Mouse (Mus musculus): ENCODE measurements around the gene Catsperz. TPM values are rescaled to one million over a fixed set of nuclear protein-coding genes. Genes with fewer than 3 reads are reported as not detected.
A peak's percentile ranks its signal among the peaks of the same experiment; 100 is the strongest.

Gene Catsperz
- total and polyA plus RNA-seq, 2 experiments from 2014 or later, result 1.1 to 3.0 TPM

GRCm38 (mm10) chr19:6955424-6955823 lies 30.2 kb upstream of the Catsperz start:
- Histone ChIP-seq H3K27me3 (ENCODE audit: insufficient read depth, low read length) (no peaks in the 10 kb centered on the region), H3K9me3 (ENCODE audit: low read length) (no peaks in the 10 kb centered on the region), H3K4me3 (ENCODE audit: low read depth, low read length) (no peak overlapping the region), H3K27ac (ENCODE audit: low read depth, low read length) (no peak overlapping the region), H3K4me2 (ENCODE audit: low read depth, low read length, poor library complexity, severe bottlenecking) (no peak overlapping the region), H3K4me1 (ENCODE audit: insufficient read depth, low read length) (0 out of 2 replicates have a peak, but pooled peaks cover 3% of the 10 kb centered on the region), H3K9ac (replicated peaks; ENCODE audit: low read length, poor library complexity, severe bottlenecking) (no peak overlapping the region), H3K36me3 (ENCODE audit: insufficient read depth, low read length) (0 out of 2 replicates have a peak, but pooled peaks cover 12% of the 10 kb centered on the region)
- DNase-seq (ENCODE audit: low spot score) (no peak), ATAC-seq (ENCODE audit: low FRiP score) (no peak)
- WGBS, result 89% methylated on average over 7 of the region's 7 CpGs
- no peak for TF ChIP-seq CTCF (IDR thresholded peaks at IDR 0.05)

GRCm38 (mm10) chr19:6954046-6954445 lies 28.9 kb upstream of the Catsperz start:
- 0 out of 2 replicates have a peak, but pooled peaks cover 3% of the 10 kb centered on the region for H3K4me1 ChIP-seq (ENCODE audit: insufficient read depth, low read length)
- ATAC-seq (ENCODE audit: low FRiP score) (no peak), DNase-seq (ENCODE audit: low spot score) (no peak)
- H3K36me3 ChIP-seq (ENCODE audit: insufficient read depth, low read length), result 0 out of 2 replicates have a peak, but pooled peaks cover 12% of the 10 kb centered on the region
- no peak overlapping the region for H3K4me3 ChIP-seq (ENCODE audit: low read depth, low read length)
- 57% methylated on average over 9 of the region's 9 CpGs for WGBS
- no peak overlapping the region for H3K9ac ChIP-seq (replicated peaks; ENCODE audit: low read length, poor library complexity, severe bottlenecking)
- no peaks in the 10 kb centered on the region for H3K27me3 ChIP-seq (ENCODE audit: insufficient read depth, low read length)
- TF ChIP-seq CTCF (IDR thresholded peaks at IDR 0.05), result peak; percentile 40; the same call in 1 of the 2 replicates
- no peaks in the 10 kb centered on the region for H3K9me3 ChIP-seq (ENCODE audit: low read length)
- H3K4me2 ChIP-seq (ENCODE audit: low read depth, low read length, poor library complexity, severe bottlenecking), result no peak overlapping the region
- no peak overlapping the region for H3K27ac ChIP-seq (ENCODE audit: low read depth, low read length)

GRCm38 (mm10) chr19:6952712-6953037 lies 27.5 kb upstream of the Catsperz start:
- no peak for DNase-seq (ENCODE audit: low spot score)
- Histone ChIP-seq H3K4me3 (ENCODE audit: low read depth, low read length) (peak overlapping the region; percentile 59), H3K36me3 (ENCODE audit: insufficient read depth, low read length) (peaks cover 13% of the 10 kb centered on the region; the same call in 1 of the 2 replicates), H3K4me2 (ENCODE audit: low read depth, low read length, poor library complexity, severe bottlenecking) (peak overlapping the region; percentile 76), H3K27ac (ENCODE audit: low read depth, low read length) (peak overlapping the region; percentile 85; the same call in 1 of the 2 replicates), H3K4me1 (ENCODE audit: insufficient read depth, low read length) (0 out of 2 replicates have a peak, but pooled peaks cover 3% of the 10 kb centered on the region), H3K9me3 (ENCODE audit: low read length) (no peaks in the 10 kb centered on the region), H3K27me3 (ENCODE audit: insufficient read depth, low read length) (no peaks in the 10 kb centered on the region), H3K9ac (replicated peaks; ENCODE audit: low read length, poor library complexity, severe bottlenecking) (no peak overlapping the region)
- TF ChIP-seq CTCF (IDR thresholded peaks at IDR 0.05), result no peak
- ATAC-seq (ENCODE audit: low FRiP score), result no peak
- 29% methylated on average over 3 of the region's 3 CpGs for WGBS

GRCm38 (mm10) chr19:6951994-6952711 lies 27.0 kb upstream of the Catsperz start:
- ATAC-seq (ENCODE audit: low FRiP score), result peak; percentile 53
- WGBS, result 3% methylated on average over 30 of the region's 31 CpGs
- peak overlapping the region; percentile 76 for H3K4me2 ChIP-seq (ENCODE audit: low read depth, low read length, poor library complexity, severe bottlenecking)

GRCm38 (mm10) chr19:6951381-6951968 lies 26.3 kb upstream of the Catsperz start:
- Histone ChIP-seq H3K4me1 (ENCODE audit: insufficient read depth, low read length) (0 out of 2 replicates have a peak, but pooled peaks cover 3% of the 10 kb centered on the region), H3K4me3 (ENCODE audit: low read depth, low read length) (peak overlapping the region; percentile 59), H3K9ac (replicated peaks; ENCODE audit: low read length, poor library complexity, severe bottlenecking) (peak overlapping the region; percentile 64), H3K4me2 (ENCODE audit: low read depth, low read length, poor library complexity, severe bottlenecking) (peak overlapping the region; percentile 76), H3K9me3 (ENCODE audit: low read length) (no peaks in the 10 kb centered on the region), H3K27ac (ENCODE audit: low read depth, low read length) (peak overlapping the region; percentile 85), H3K27me3 (ENCODE audit: insufficient read depth, low read length) (no peaks in the 10 kb centered on the region), H3K36me3 (ENCODE audit: insufficient read depth, low read length) (peaks cover 13% of the 10 kb centered on the region; the same call in 1 of the 2 replicates)
- ATAC-seq (ENCODE audit: low FRiP score) (peak; percentile 78), DNase-seq (ENCODE audit: low spot score) (peak; percentile 96)
- no peak for TF ChIP-seq CTCF (IDR thresholded peaks at IDR 0.05)
- WGBS, result under 1% methylated on average over 35 of the region's 35 CpGs

More at GRCm38 (mm10) chr19:6951994-6952711, 27.0 kb upstream of the Catsperz start:
- H3K27me3 ChIP-seq (ENCODE audit: insufficient read depth, low read length), result no peaks in the 10 kb centered on the region
- H3K9me3 ChIP-seq (ENCODE audit: low read length), result no peaks in the 10 kb centered on the region
- peak overlapping the region; percentile 85 for H3K27ac ChIP-seq (ENCODE audit: low read depth, low read length)
- peaks cover 13% of the 10 kb centered on the region; the same call in 1 of the 2 replicates for H3K36me3 ChIP-seq (ENCODE audit: insufficient read depth, low read length)
- peak; percentile 69 for DNase-seq (ENCODE audit: low spot score)
- no peak for TF ChIP-seq CTCF (IDR thresholded peaks at IDR 0.05)
- 0 out of 2 replicates have a peak, but pooled peaks cover 3% of the 10 kb centered on the region for H3K4me1 ChIP-seq (ENCODE audit: insufficient read depth, low read length)
- H3K9ac ChIP-seq (replicated peaks; ENCODE audit: low read length, poor library complexity, severe bottlenecking), result peak overlapping the region; percentile 57
- peak overlapping the region; percentile 59 for H3K4me3 ChIP-seq (ENCODE audit: low read depth, low read length)

Measured in midbrain, postnatal 0 days (tissue).